Comparison of ENCODE assay signal across 8 mouse cellular contexts in the genomic region with DNA sequence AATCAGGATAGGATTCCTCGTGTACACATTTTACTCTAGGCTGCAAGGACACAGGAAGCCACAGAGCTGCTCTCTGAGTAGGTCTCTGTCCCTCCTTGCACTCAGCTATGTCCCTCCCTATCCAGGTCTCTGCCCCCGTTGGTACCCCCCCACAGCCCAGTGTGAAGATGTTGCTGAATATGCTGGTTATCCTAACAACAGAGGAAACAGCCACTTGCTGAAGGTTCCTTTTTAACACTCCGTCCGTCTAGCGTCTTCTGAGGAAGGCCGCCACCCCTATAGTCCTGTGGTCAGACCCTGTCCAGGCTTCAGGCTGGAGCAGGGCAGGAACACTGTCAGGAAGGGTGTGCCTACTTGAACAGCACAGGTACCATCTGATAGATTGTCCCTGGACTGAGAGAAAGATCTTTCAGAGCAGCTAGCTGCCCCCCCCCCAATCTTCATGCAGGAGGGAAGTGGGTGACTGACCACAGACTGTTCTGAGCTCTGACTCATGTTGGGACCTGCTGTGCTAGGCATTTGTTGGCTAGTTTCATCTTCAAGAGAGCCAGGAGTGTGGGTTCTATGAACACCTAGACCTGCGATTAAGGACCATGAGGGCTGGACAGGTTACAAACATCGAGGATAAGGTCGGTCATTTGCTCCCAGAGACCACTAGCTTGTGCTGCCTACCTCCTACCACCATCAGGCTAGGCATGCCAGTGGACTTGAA. TPM values are rescaled to one million over a fixed set of nuclear protein-coding genes. Genes with fewer than 3 reads are reported as not detected.
DNase-seq lines count a peak whose midpoint lies in the region; ATAC-seq lines count a peak whose summit lies in the region.

No protein-coding gene starts in this region.

- peak overlapping the region; percentile 45 for H3K27ac ChIP-seq in hindbrain, embryonic 10.5 days
- H3K27ac ChIP-seq in hindbrain, embryonic 11.5 days (ENCODE audit: low read depth, low read length), result no peak overlapping the region
- no peak overlapping the region for H3K27ac ChIP-seq in embryonic facial prominence, embryonic 15.5 days (replicated peaks)
- peak overlapping the region; percentile 76 for H3K27ac ChIP-seq in liver, embryonic 13.5 days

- H3K4me1 ChIP-seq in hindbrain, embryonic 10.5 days (replicated peaks), result peaks cover 25% of the 10 kb centered on the region
- no peaks in the 10 kb centered on the region for H3K4me1 ChIP-seq in hindbrain, embryonic 11.5 days (replicated peaks; ENCODE audit: control insufficient read depth, insufficient read depth, low read length)
- H3K4me1 ChIP-seq in embryonic facial prominence, embryonic 15.5 days, result 0 out of 2 replicates have a peak, but pooled peaks cover 4% of the 10 kb centered on the region
- H3K4me1 ChIP-seq in liver, embryonic 13.5 days (replicated peaks), result peaks cover 73% of the 10 kb centered on the region

- DNase-seq in hindbrain, embryonic 10.5 days (ENCODE audit: low spot score), result no peak
- DNase-seq in hindbrain, embryonic 11.5 days (ENCODE audit: low spot score), result no peak
- peak; percentile 90 for DNase-seq in 416B (ENCODE audit: low read depth)
- no peak for DNase-seq in liver, embryonic 13.5 days
- no peak for DNase-seq in layer of hippocampus, adult 9-10 months (ENCODE audit: low spot score)
- DNase-seq in left cerebral cortex, adult 11 months (ENCODE audit: low spot score), result no peak
- no peak for DNase-seq in c-Kit-positive CD71-positive TER-119-positive erythroid progenitor cells, embryonic 14.5 days (ENCODE audit: low spot score)

- H3K36me3 ChIP-seq in hindbrain, embryonic 10.5 days, result no peaks in the 10 kb centered on the region
- no peaks in the 10 kb centered on the region for H3K36me3 ChIP-seq in hindbrain, embryonic 11.5 days (ENCODE audit: control insufficient read depth, insufficient read depth, low read length)
- H3K36me3 ChIP-seq in embryonic facial prominence, embryonic 15.5 days, result no peaks in the 10 kb centered on the region
- H3K36me3 ChIP-seq in liver, embryonic 13.5 days, result no peaks in the 10 kb centered on the region

- no peak overlapping the region for H3K4me2 ChIP-seq in hindbrain, embryonic 11.5 days (replicated peaks; ENCODE audit: low read depth, low read length)
- no peak overlapping the region for H3K4me2 ChIP-seq in embryonic facial prominence, embryonic 15.5 days (replicated peaks)
- peak overlapping the region; percentile 78 for H3K4me2 ChIP-seq in liver, embryonic 13.5 days

- H3K4me3 ChIP-seq in hindbrain, embryonic 10.5 days, result no peak overlapping the region
- H3K4me3 ChIP-seq in hindbrain, embryonic 11.5 days (ENCODE audit: low read depth, low read length), result no peak overlapping the region
- H3K4me3 ChIP-seq in embryonic facial prominence, embryonic 15.5 days (replicated peaks), result peak overlapping the region; percentile 17; the same call in 1 of the 2 replicates
- H3K4me3 ChIP-seq in liver, embryonic 13.5 days (replicated peaks), result peak overlapping the region; percentile 62

- WGBS in hindbrain, embryonic 10.5 days, result 91% methylated on average over 9 of the region's 9 CpGs
- WGBS in hindbrain, embryonic 11.5 days, result 83% methylated on average over 9 of the region's 9 CpGs
- 78% methylated on average over 9 of the region's 9 CpGs for WGBS in embryonic facial prominence, embryonic 15.5 days
- 38% methylated on average over 9 of the region's 9 CpGs for WGBS in liver, embryonic 13.5 days (ENCODE audit: insufficient replicate concordance)

- H3K9me3 ChIP-seq in hindbrain, embryonic 10.5 days, result no peaks in the 10 kb centered on the region
- H3K9me3 ChIP-seq in hindbrain, embryonic 11.5 days (ENCODE audit: control insufficient read depth, low read length), result no peaks in the 10 kb centered on the region
- no peaks in the 10 kb centered on the region for H3K9me3 ChIP-seq in embryonic facial prominence, embryonic 15.5 days (replicated peaks)
- H3K9me3 ChIP-seq in liver, embryonic 13.5 days (replicated peaks), result no peaks in the 10 kb centered on the region

- H3K9ac ChIP-seq in hindbrain, embryonic 11.5 days (ENCODE audit: low read depth, low read length), result no peak overlapping the region
- no peak overlapping the region for H3K9ac ChIP-seq in embryonic facial prominence, embryonic 15.5 days
- H3K9ac ChIP-seq in liver, embryonic 13.5 days, result peak overlapping the region; percentile 77

- H3K27me3 ChIP-seq in hindbrain, embryonic 10.5 days (ENCODE audit: insufficient read depth, poor library complexity, severe bottlenecking), result no peaks in the 10 kb centered on the region
- H3K27me3 ChIP-seq in hindbrain, embryonic 11.5 days (ENCODE audit: control insufficient read depth, insufficient read depth, low read length), result no peaks in the 10 kb centered on the region
- H3K27me3 ChIP-seq in embryonic facial prominence, embryonic 15.5 days, result no peaks in the 10 kb centered on the region
- H3K27me3 ChIP-seq in liver, embryonic 13.5 days, result no peaks in the 10 kb centered on the region

- ATAC-seq in hindbrain, embryonic 11.5 days (ENCODE audit: low FRiP score), result no peak
- ATAC-seq in embryonic facial prominence, embryonic 15.5 days (ENCODE audit: insufficient number of reproducible peaks, low FRiP score, low TSS enrichment, low read depth), result no peak
- peak; percentile 14; the same call in 1 of the 2 replicates for ATAC-seq in liver, embryonic 13.5 days (ENCODE audit: low read depth)

RNA-seq across cellular contexts. Expression of a gene that starts 1.2 kb away (rescaled TPM):
- 3.2 and 6.2 TPM in 2 replicates for polyA plus RNA-seq in hindbrain, embryonic 10.5 days (2016; fragmentation: Nextera tagmentation; extraction: Ambion mirVana)
- 3.7 and 4.2 TPM in 2 replicates for polyA plus RNA-seq in hindbrain, embryonic 11.5 days (2014; fragmentation: Nextera tagmentation; extraction: Ambion mirVana)
- polyA plus RNA-seq in embryonic facial prominence, embryonic 15.5 days (2015; fragmentation: Nextera tagmentation; extraction: Ambion mirVana), result 7.9 and 9.7 TPM in 2 replicates
- polyA plus RNA-seq in liver, embryonic 13.5 days (2015; fragmentation: Nextera tagmentation; extraction: Ambion mirVana), result 11.0 and 13.9 TPM in 2 replicates

RNA-seq across cellular contexts. Expression of a gene that starts 47.6 kb away (rescaled TPM):
- polyA plus RNA-seq in hindbrain, embryonic 10.5 days (2016; fragmentation: Nextera tagmentation; extraction: Ambion mirVana), result 3.3 and 5.0 TPM in 2 replicates
- polyA plus RNA-seq in hindbrain, embryonic 11.5 days (2014; fragmentation: Nextera tagmentation; extraction: Ambion mirVana), result 2.3 and 2.9 TPM in 2 replicates
- polyA plus RNA-seq in embryonic facial prominence, embryonic 15.5 days (2015; fragmentation: Nextera tagmentation; extraction: Ambion mirVana), result 4.3 and 4.4 TPM in 2 replicates
- 3.8 and 4.1 TPM in 2 replicates for polyA plus RNA-seq in liver, embryonic 13.5 days (2015; fragmentation: Nextera tagmentation; extraction: Ambion mirVana)

Comparison
In these comparisons a context has a peak if more than half of its experiments do, and no peak if none do; other contexts are left out.
1. H3K27ac ChIP-seq: peak in hindbrain, embryonic 10.5 days (single experiment) and liver, embryonic 13.5 days (single experiment); none in hindbrain, embryonic 11.5 days (single experiment) and embryonic facial prominence, embryonic 15.5 days (single experiment).
2. H3K4me3 ChIP-seq: peak in embryonic facial prominence, embryonic 15.5 days (single experiment) and liver, embryonic 13.5 days (single experiment); none in hindbrain, embryonic 10.5 days (single experiment) and hindbrain, embryonic 11.5 days (single experiment).